Mouse (Mus musculus): Measurements from ENCODE around the gene Ddx17. TPM values are rescaled to one million over a fixed set of nuclear protein-coding genes. Genes with fewer than 3 reads are reported as not detected.

Ddx17 gene
- polyA plus RNA-seq, 1 experiment from 2014 or later, result 73.1 TPM

GRCm38 (mm10) chr15:79502891-79503341 is 43.6 kb downstream of the Ddx17 start:
- no peak for ATAC-seq (ENCODE audit: insufficient number of reproducible peaks, insufficient read depth, low FRiP score, low TSS enrichment)

GRCm38 (mm10) chr15:79500110-79500509 is 46.4 kb downstream of the Ddx17 start:
- Histone ChIP-seq H3K27me3 (peaks cover 58% of the 10 kb centered on the region), H3K4me2 (replicated peaks) (no peak overlapping the region)
- no peak for ATAC-seq (ENCODE audit: insufficient number of reproducible peaks, insufficient read depth, low FRiP score, low TSS enrichment)

More at GRCm38 (mm10) chr15:79502891-79503341, 43.6 kb downstream of the Ddx17 start:
- Histone ChIP-seq H3K27ac (no peak overlapping the region), H3K4me3 (no peak overlapping the region), H3K27me3 (peaks cover 82% of the 10 kb centered on the region), H3K9me3 (no peaks in the 10 kb centered on the region), H3K36me3 (no peaks in the 10 kb centered on the region), H3K4me2 (replicated peaks) (no peak overlapping the region), H3K9ac (no peak overlapping the region), H3K4me1 (peaks cover 7% of the 10 kb centered on the region; the same call in 1 of the 2 replicates)
- 21% methylated on average over 17 of the region's 18 CpGs for WGBS

GRCm38 (mm10) chr15:79493527-79493926 is 53.0 kb downstream of the Ddx17 start:
- Histone ChIP-seq H3K4me1 (no peaks in the 10 kb centered on the region), H3K27ac (no peak overlapping the region), H3K27me3 (peaks cover 36% of the 10 kb centered on the region; the same call in 1 of the 2 replicates), H3K4me2 (replicated peaks) (no peak overlapping the region), H3K4me3 (no peak overlapping the region), H3K36me3 (no peaks in the 10 kb centered on the region), H3K9me3 (no peaks in the 10 kb centered on the region), H3K9ac (no peak overlapping the region)
- WGBS, result 54% methylated on average over 18 of the region's 18 CpGs
- ATAC-seq (ENCODE audit: insufficient number of reproducible peaks, insufficient read depth, low FRiP score, low TSS enrichment), result no peak

More at GRCm38 (mm10) chr15:79500110-79500509, 46.4 kb downstream of the Ddx17 start:
- Histone ChIP-seq H3K36me3 (no peaks in the 10 kb centered on the region), H3K27ac (no peak overlapping the region), H3K4me3 (no peak overlapping the region), H3K4me1 (peaks cover 5% of the 10 kb centered on the region; the same call in 1 of the 2 replicates), H3K9me3 (no peaks in the 10 kb centered on the region), H3K9ac (no peak overlapping the region)
- WGBS, result 69% methylated on average over 17 of the region's 17 CpGs

GRCm38 (mm10) chr15:79489463-79489862 is 57.1 kb downstream of the Ddx17 start:
- Histone ChIP-seq H3K9me3 (no peaks in the 10 kb centered on the region), H3K27ac (no peak overlapping the region), H3K4me1 (no peaks in the 10 kb centered on the region), H3K4me2 (replicated peaks) (no peak overlapping the region), H3K4me3 (no peak overlapping the region), H3K36me3 (no peaks in the 10 kb centered on the region), H3K27me3 (peaks cover 28% of the 10 kb centered on the region; the same call in 1 of the 2 replicates), H3K9ac (0 out of 2 replicates have a peak overlapping the region, but pooled peaks have one; percentile 1)
- WGBS, result 79% methylated on average over 11 of the region's 11 CpGs
- no peak for ATAC-seq (ENCODE audit: insufficient number of reproducible peaks, insufficient read depth, low FRiP score, low TSS enrichment)

- Histone ChIP-seq H3K27me3 (peaks cover 31% of the 10 kb centered on the region), H3K9me3 (no peaks in the 10 kb centered on the region), H3K4me3 (no peak overlapping the region), H3K4me2 (replicated peaks) (no peak overlapping the region), H3K9ac (no peak overlapping the region), H3K27ac (no peak overlapping the region), H3K36me3 (no peaks in the 10 kb centered on the region), H3K4me1 (0 out of 2 replicates have a peak, but pooled peaks cover 4% of the 10 kb centered on the region)
- 9% methylated on average over 15 of the region's 15 CpGs for WGBS
- no peak for ATAC-seq (ENCODE audit: insufficient number of reproducible peaks, insufficient read depth, low FRiP score, low TSS enrichment)
Measured at GRCm38 (mm10) chr15:79481181-79481688, 65.3 kb downstream of the Ddx17 start.

Small RNAs within 50 kb of the gene (microRNA-seq; reads per million reads assigned to microRNA genes)
- gene Gm27903, result not detected

Other genes starting within 250 kb of the Ddx17 start
- gene Pla2g6, start 218.4 kb downstream of the Ddx17 start, polyA plus RNA-seq (2016; fragmentation: Nextera tagmentation; extraction: Ambion mirVana), result 13.3 and 15.4 TPM in 2 replicates
- 1.8 and 1.9 TPM in 2 replicates for gene Maff, start 200.1 kb downstream of the Ddx17 start, polyA plus RNA-seq (2016; fragmentation: Nextera tagmentation; extraction: Ambion mirVana)
- 61.7 and 63.1 TPM in 2 replicates for gene Tmem184b, start 143.2 kb downstream of the Ddx17 start, polyA plus RNA-seq (2016; fragmentation: Nextera tagmentation; extraction: Ambion mirVana)
- 148 and 160 TPM in 2 replicates for gene Csnk1e, start 91.2 kb downstream of the Ddx17 start, polyA plus RNA-seq (2016; fragmentation: Nextera tagmentation; extraction: Ambion mirVana)
- gene Kcnj4, start 41.5 kb downstream of the Ddx17 start, polyA plus RNA-seq (2016; fragmentation: Nextera tagmentation; extraction: Ambion mirVana), result 0.10 TPM in 1 of 2 replicates, not detected in the other
- gene Kdelr3, start 30.3 kb downstream of the Ddx17 start, polyA plus RNA-seq (2016; fragmentation: Nextera tagmentation; extraction: Ambion mirVana), result 41.5 and 42.0 TPM in 2 replicates
- gene Dmc1, start 58.4 kb upstream of the Ddx17 start, polyA plus RNA-seq (2016; fragmentation: Nextera tagmentation; extraction: Ambion mirVana), result 1.3 and 1.5 TPM in 2 replicates
- gene Fam227a, start 112.2 kb upstream of the Ddx17 start, polyA plus RNA-seq (2016; fragmentation: Nextera tagmentation; extraction: Ambion mirVana), result 2.6 and 2.9 TPM in 2 replicates
- 59.9 and 60.3 TPM in 2 replicates for gene Cby1, start 112.5 kb upstream of the Ddx17 start, polyA plus RNA-seq (2016; fragmentation: Nextera tagmentation; extraction: Ambion mirVana)
- gene Tomm22, start 124.1 kb upstream of the Ddx17 start, polyA plus RNA-seq (2016; fragmentation: Nextera tagmentation; extraction: Ambion mirVana), result 229 and 235 TPM in 2 replicates
- gene Josd1, start 141.2 kb upstream of the Ddx17 start, polyA plus RNA-seq (2016; fragmentation: Nextera tagmentation; extraction: Ambion mirVana), result 30.1 and 32.7 TPM in 2 replicates
- gene Gtpbp1, start 144.1 kb upstream of the Ddx17 start, polyA plus RNA-seq (2016; fragmentation: Nextera tagmentation; extraction: Ambion mirVana), result 41.5 and 43.6 TPM in 2 replicates
- gene Sun2, start 195.8 kb upstream of the Ddx17 start, polyA plus RNA-seq (2016; fragmentation: Nextera tagmentation; extraction: Ambion mirVana), result 6.0 and 6.2 TPM in 2 replicates
- gene Dnal4, start 231.1 kb upstream of the Ddx17 start, polyA plus RNA-seq (2016; fragmentation: Nextera tagmentation; extraction: Ambion mirVana), result 69.9 and 70.3 TPM in 2 replicates